Mouse (Mus musculus): Measurements from ENCODE around the gene Gm10643. TPM values are rescaled to one million over a fixed set of nuclear protein-coding genes. Genes with fewer than 3 reads are reported as not detected.

The Gm10643 gene
- polyA plus RNA-seq, 1 experiment from 2014 or later: 1.8 TPM

DNA sequence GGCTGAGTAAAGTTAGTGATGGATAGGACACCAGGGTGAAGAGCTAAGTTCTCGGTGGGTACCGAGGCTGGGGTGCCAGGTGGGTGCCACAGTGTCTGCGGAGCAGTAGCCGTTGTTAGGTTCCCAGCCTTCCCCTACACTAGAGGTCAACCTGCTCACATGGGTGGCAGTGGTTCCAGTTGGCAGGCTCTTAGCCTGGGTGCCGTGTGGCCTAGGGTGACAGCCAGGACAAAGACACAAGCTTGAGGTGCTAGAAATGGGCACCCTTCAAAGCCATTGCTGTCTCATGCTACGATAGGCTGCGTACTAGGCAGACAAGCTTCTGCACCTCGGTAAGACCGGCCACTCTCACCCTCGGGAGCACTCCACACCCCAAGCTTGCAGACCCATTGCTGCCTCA is 7.4 kb upstream of the Gm10643 start:
- ATAC-seq (replicated peaks; ENCODE audit: low FRiP score, low read depth): no peak
- TF ChIP-seq CTCF (IDR thresholded peaks at IDR 0.05; ENCODE audit: low read depth): no peak
- DNase-seq (ENCODE audit: low spot score): no peak
- 86% methylated on average over 10 of the region's 10 CpGs for WGBS
- no peak overlapping the region for H3K4me3 ChIP-seq (replicated peaks; ENCODE audit: low read depth, low read length)
- H3K4me1 ChIP-seq (replicated peaks; ENCODE audit: insufficient read depth, low read length): peaks cover 38% of the 10 kb centered on the region
- H3K27ac ChIP-seq: peak overlapping the region; percentile 34; the same call in 1 of the 2 replicates
- H3K36me3 ChIP-seq (ENCODE audit: insufficient read depth, low read length): no peaks in the 10 kb centered on the region; the same call in 1 of the 2 replicates
- H3K9ac ChIP-seq (ENCODE audit: low read depth, low read length): no peak overlapping the region
- H3K27me3 ChIP-seq (ENCODE audit: insufficient read depth, low read length): no peaks in the 10 kb centered on the region
- H3K4me2 ChIP-seq (ENCODE audit: low read length): no peak overlapping the region
- no peaks in the 10 kb centered on the region for H3K9me3 ChIP-seq (replicated peaks; ENCODE audit: low read length)

GRCm38 (mm10) chr8:84071921-84072320 is 7.0 kb upstream of the Gm10643 start:
- no peaks in the 10 kb centered on the region for H3K27me3 ChIP-seq (ENCODE audit: insufficient read depth, low read length)
- H3K36me3 ChIP-seq (ENCODE audit: insufficient read depth, low read length): no peaks in the 10 kb centered on the region
- H3K27ac ChIP-seq: peak overlapping the region; percentile 13; the same call in 1 of the 2 replicates
- H3K9ac ChIP-seq (ENCODE audit: low read depth, low read length): no peak overlapping the region
- no peaks in the 10 kb centered on the region for H3K9me3 ChIP-seq (replicated peaks; ENCODE audit: low read length)
- H3K4me1 ChIP-seq (replicated peaks; ENCODE audit: insufficient read depth, low read length): peaks cover 38% of the 10 kb centered on the region
- no peak overlapping the region for H3K4me2 ChIP-seq (ENCODE audit: low read length)
- no peak for TF ChIP-seq CTCF (IDR thresholded peaks at IDR 0.05; ENCODE audit: low read depth)
- DNase-seq (ENCODE audit: low spot score) (peak; percentile 71), ATAC-seq (replicated peaks; ENCODE audit: low FRiP score, low read depth) (peak; percentile 30)
- WGBS: 53% methylated on average over 3 of the region's 3 CpGs
- H3K4me3 ChIP-seq (replicated peaks; ENCODE audit: low read depth, low read length): no peak overlapping the region

DNA sequence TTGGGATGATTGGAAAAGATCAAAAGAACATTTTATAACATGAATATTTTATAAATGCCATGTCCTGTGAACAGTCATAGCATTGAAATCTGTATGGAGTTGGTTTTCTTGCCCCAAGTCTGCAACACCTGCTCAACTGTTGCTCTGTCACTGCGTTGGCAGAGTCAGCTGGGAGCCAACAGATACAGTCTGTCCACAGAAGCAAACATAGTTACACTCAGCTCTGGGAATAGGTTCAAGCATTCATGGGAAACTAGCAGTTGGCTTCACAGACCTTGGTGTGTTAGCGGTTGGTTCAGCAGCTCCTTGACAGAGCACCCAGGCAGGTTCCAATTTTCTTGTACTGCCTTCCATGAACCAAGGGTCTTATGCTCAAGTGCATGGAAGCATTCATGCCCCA is 5.7 kb upstream of the Gm10643 start:
- WGBS: 88% methylated on average over 2 of the region's 2 CpGs
- no peak overlapping the region for H3K27ac ChIP-seq
- H3K9me3 ChIP-seq (replicated peaks; ENCODE audit: low read length): no peaks in the 10 kb centered on the region
- no peak overlapping the region for H3K4me3 ChIP-seq (replicated peaks; ENCODE audit: low read depth, low read length)
- ATAC-seq (replicated peaks; ENCODE audit: low FRiP score, low read depth) (no peak), DNase-seq (ENCODE audit: low spot score) (no peak)
- no peak for TF ChIP-seq CTCF (IDR thresholded peaks at IDR 0.05; ENCODE audit: low read depth)
- H3K9ac ChIP-seq (ENCODE audit: low read depth, low read length): no peak overlapping the region
- H3K4me1 ChIP-seq (replicated peaks; ENCODE audit: insufficient read depth, low read length): peaks cover 38% of the 10 kb centered on the region
- H3K4me2 ChIP-seq (ENCODE audit: low read length): no peak overlapping the region
- no peaks in the 10 kb centered on the region for H3K27me3 ChIP-seq (ENCODE audit: insufficient read depth, low read length)
- no peaks in the 10 kb centered on the region for H3K36me3 ChIP-seq (ENCODE audit: insufficient read depth, low read length)

DNA sequence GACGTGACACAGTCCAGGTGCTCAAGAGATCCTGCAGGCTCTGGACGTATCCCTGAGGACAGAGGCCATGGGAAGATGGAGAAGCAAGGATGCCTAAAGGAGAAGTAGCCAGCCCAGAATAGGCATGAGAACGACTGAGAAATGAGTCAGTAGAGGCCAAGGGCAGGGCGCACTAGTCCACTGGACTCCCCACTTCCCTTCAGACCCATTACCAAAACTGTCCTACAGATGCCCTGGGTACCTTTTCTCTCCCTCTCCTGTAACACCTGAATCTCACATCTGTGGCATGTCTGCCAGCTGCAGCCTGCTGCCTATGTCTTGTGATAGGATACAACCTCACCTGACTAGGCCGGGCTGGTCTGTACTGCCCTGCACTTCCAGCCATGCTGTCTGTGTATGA is 5.3 kb upstream of the Gm10643 start:
- no peak overlapping the region for H3K4me2 ChIP-seq (ENCODE audit: low read length)
- no peaks in the 10 kb centered on the region for H3K36me3 ChIP-seq (ENCODE audit: insufficient read depth, low read length)
- WGBS: 82% methylated on average over 5 of the region's 5 CpGs
- H3K4me1 ChIP-seq (replicated peaks; ENCODE audit: insufficient read depth, low read length): peaks cover 38% of the 10 kb centered on the region
- no peak overlapping the region for H3K27ac ChIP-seq
- ATAC-seq (replicated peaks; ENCODE audit: low FRiP score, low read depth): no peak
- H3K4me3 ChIP-seq (replicated peaks; ENCODE audit: low read depth, low read length): no peak overlapping the region
- no peaks in the 10 kb centered on the region for H3K27me3 ChIP-seq (ENCODE audit: insufficient read depth, low read length)
- no peak for DNase-seq (ENCODE audit: low spot score)
- no peak for TF ChIP-seq CTCF (IDR thresholded peaks at IDR 0.05; ENCODE audit: low read depth)
- no peaks in the 10 kb centered on the region for H3K9me3 ChIP-seq (replicated peaks; ENCODE audit: low read length)
- no peak overlapping the region for H3K9ac ChIP-seq (ENCODE audit: low read depth, low read length)

- peaks cover 38% of the 10 kb centered on the region for H3K4me1 ChIP-seq (replicated peaks; ENCODE audit: insufficient read depth, low read length)
- H3K27ac ChIP-seq: no peak overlapping the region
Observed at GRCm38 (mm10) chr8:84069750-84070149, 4.8 kb upstream of the Gm10643 start.

GRCm38 (mm10) chr8:84069169-84069568 is 4.2 kb upstream of the Gm10643 start:
- Histone ChIP-seq H3K27ac (peak overlapping the region; percentile 54), H3K9me3 (replicated peaks; ENCODE audit: low read length) (no peaks in the 10 kb centered on the region), H3K36me3 (ENCODE audit: insufficient read depth, low read length) (no peaks in the 10 kb centered on the region), H3K4me2 (ENCODE audit: low read length) (no peak overlapping the region), H3K4me3 (replicated peaks; ENCODE audit: low read depth, low read length) (no peak overlapping the region), H3K9ac (ENCODE audit: low read depth, low read length) (no peak overlapping the region), H3K27me3 (ENCODE audit: insufficient read depth, low read length) (no peaks in the 10 kb centered on the region), H3K4me1 (replicated peaks; ENCODE audit: insufficient read depth, low read length) (peaks cover 38% of the 10 kb centered on the region)
- 14% methylated on average over 1 of the region's 1 CpGs for WGBS
- DNase-seq (ENCODE audit: low spot score) (no peak), ATAC-seq (replicated peaks; ENCODE audit: low FRiP score, low read depth) (no peak)
- TF ChIP-seq CTCF (IDR thresholded peaks at IDR 0.05; ENCODE audit: low read depth): no peak

More at GRCm38 (mm10) chr8:84069750-84070149, 4.8 kb upstream of the Gm10643 start:
- no peaks in the 10 kb centered on the region for H3K27me3 ChIP-seq (ENCODE audit: insufficient read depth, low read length)
- 77% methylated on average over 2 of the region's 2 CpGs for WGBS
- no peak for TF ChIP-seq CTCF (IDR thresholded peaks at IDR 0.05; ENCODE audit: low read depth)
- no peak overlapping the region for H3K9ac ChIP-seq (ENCODE audit: low read depth, low read length)
- no peak for DNase-seq (ENCODE audit: low spot score)
- H3K9me3 ChIP-seq (replicated peaks; ENCODE audit: low read length): no peaks in the 10 kb centered on the region
- no peak overlapping the region for H3K4me2 ChIP-seq (ENCODE audit: low read length)
- no peak for ATAC-seq (replicated peaks; ENCODE audit: low FRiP score, low read depth)
- no peak overlapping the region for H3K4me3 ChIP-seq (replicated peaks; ENCODE audit: low read depth, low read length)
- H3K36me3 ChIP-seq (ENCODE audit: insufficient read depth, low read length): no peaks in the 10 kb centered on the region

Measured in kidney, postnatal 0 days (tissue).